Comparison of ENCODE assay signal across 24 mouse cellular contexts in genomic region chr17:48278381-48278780, GRCm38 (mm10). TPM values are rescaled to one million over a fixed set of nuclear protein-coding genes. Genes with fewer than 3 reads are reported as not detected.
DNase-seq lines count a peak whose midpoint lies in the region; ATAC-seq and TF ChIP-seq lines count a peak whose summit lies in the region.
"Had no signal": no experiment of that assay in that cellular context is flagged by ENCODE, and none has a peak within 500 bp of the region (broad histone marks: within the 10 kb centered on the region; RNA-seq: fewer than 3 reads in every experiment).

No protein-coding gene starts in this region.

- H3K36me3 ChIP-seq in liver, postnatal 0 days (replicated peaks; ENCODE audit: insufficient read depth, low read length): no peaks in the 10 kb centered on the region
- H3K36me3 ChIP-seq in liver, embryonic 12.5 days: no peaks in the 10 kb centered on the region
- peaks cover 0 to 27% of the 10 kb centered on the region in 2 experiments; a peak in 2 of 4 replicates for H3K36me3 ChIP-seq in MEL (ENCODE audit: control insufficient read depth in 1 of 2, insufficient read depth in 2 of 2, low read length in 2 of 2)
- H3K36me3 ChIP-seq: embryonic facial prominence, embryonic 13.5 days; forebrain, embryonic 12.5 days; heart, embryonic 10.5 days; hindbrain, embryonic 13.5 days had no signal

- TF ChIP-seq CTCF in liver, postnatal 0 days (IDR thresholded peaks at IDR 0.05; ENCODE audit: low read depth): no peak
- TF ChIP-seq CTCF in MEL (IDR thresholded peaks at IDR 0.05 in 2 of 3, conservative IDR thresholded peaks at IDR 0.05 in 1 of 3; ENCODE audit: control insufficient read depth in 1 of 3, insufficient read depth in 1 of 3, low read depth in 2 of 3, low read length in 3 of 3, poor library complexity in 1 of 3, severe bottlenecking in 1 of 3): no peak

- ATAC-seq in liver, postnatal 0 days: no peak
- no peak for ATAC-seq in liver, embryonic 12.5 days
- no peak for ATAC-seq in activated CD4-positive, CD25-positive, alpha-beta regulatory T cell, adult 4 months
- ATAC-seq: forebrain, embryonic 16.5 days; hindbrain, postnatal 0 days; Patski had no signal

- no peaks in the 10 kb centered on the region for H3K27me3 ChIP-seq in liver, postnatal 0 days (ENCODE audit: insufficient read depth, low read length)
- no peaks in the 10 kb centered on the region for H3K27me3 ChIP-seq in liver, embryonic 12.5 days (replicated peaks)
- no peaks in the 10 kb centered on the region for H3K27me3 ChIP-seq in MEL (ENCODE audit: control insufficient read depth in 1 of 2, insufficient read depth in 2 of 2, low read length in 2 of 2)
- H3K27me3 ChIP-seq: embryonic facial prominence, embryonic 13.5 days; forebrain, embryonic 12.5 days; hindbrain, embryonic 13.5 days had no signal

- no peak overlapping the region for H3K9ac ChIP-seq in liver, postnatal 0 days (replicated peaks)
- H3K9ac ChIP-seq in liver, embryonic 12.5 days: no peak overlapping the region
- H3K9ac ChIP-seq in MEL (ENCODE audit: control insufficient read depth, low read depth, low read length, poor library complexity, severe bottlenecking): no peak overlapping the region
- H3K9ac ChIP-seq: embryonic facial prominence, embryonic 13.5 days; forebrain, embryonic 12.5 days; hindbrain, embryonic 13.5 days had no signal

- H3K4me2 ChIP-seq in liver, postnatal 0 days (ENCODE audit: low read depth, low read length): no peak overlapping the region
- H3K4me2 ChIP-seq in liver, embryonic 12.5 days: no peak overlapping the region
- H3K4me2 ChIP-seq: embryonic facial prominence, embryonic 13.5 days; forebrain, embryonic 12.5 days; hindbrain, embryonic 13.5 days had no signal

- H3K9me3 ChIP-seq in liver, postnatal 0 days (ENCODE audit: low read length): no peaks in the 10 kb centered on the region
- H3K9me3 ChIP-seq in liver, embryonic 12.5 days (replicated peaks): no peaks in the 10 kb centered on the region
- no peaks in the 10 kb centered on the region for H3K9me3 ChIP-seq in MEL (replicated peaks; ENCODE audit: insufficient read depth, low read length)
- H3K9me3 ChIP-seq: embryonic facial prominence, embryonic 13.5 days; forebrain, embryonic 12.5 days; heart, embryonic 10.5 days; hindbrain, embryonic 13.5 days had no signal

- no peak for TF ChIP-seq POLR2A in MEL (IDR thresholded peaks at IDR 0.05; ENCODE audit: control insufficient read depth in 1 of 2, insufficient read depth in 1 of 2, low read depth in 1 of 2, low read length in 2 of 2, poor library complexity in 1 of 2)

- no peaks in the 10 kb centered on the region for H3K79me2 ChIP-seq in MEL (ENCODE audit: control insufficient read depth, insufficient read depth, low read length, poor library complexity)

- H3K4me1 ChIP-seq in liver, postnatal 0 days (ENCODE audit: insufficient read depth): peaks cover 23% of the 10 kb centered on the region
- H3K4me1 ChIP-seq in liver, embryonic 12.5 days: peaks cover 80% of the 10 kb centered on the region
- H3K4me1 ChIP-seq in MEL (ENCODE audit: control insufficient read depth in 1 of 2, insufficient read depth in 2 of 2, low read length in 2 of 2): peaks cover 23 to 37% of the 10 kb centered on the region in 2 experiments

- no peak for TF ChIP-seq EP300 in liver, postnatal 0 days (IDR thresholded peaks at IDR 0.05; ENCODE audit: low read depth)
- no peak for TF ChIP-seq EP300 in MEL (IDR thresholded peaks at IDR 0.05; ENCODE audit: low read depth in 1 of 2, low read length in 2 of 2)

- DNase-seq in liver, postnatal 0 days: no peak
- peak; percentile 58 for DNase-seq in MEL (ENCODE audit: low read depth, low spot score)
- DNase-seq in brain, adult 2 months (ENCODE audit: low read depth, low spot score): peak; percentile 49
- DNase-seq in telencephalon, adult 2 months (ENCODE audit: low read depth, low spot score): peak; percentile 29
- no peak for DNase-seq in lung, postnatal 10 days
- DNase-seq: adrenal gland, adult 8-10 months; cerebellum, adult 18-20 months; cerebellum, adult 9-11 months; cerebellum, postnatal 36 days; heart, adult 18-20 months; heart, postnatal 14 days had no signal

- H3K4me3 ChIP-seq in liver, postnatal 0 days (ENCODE audit: low read depth, low read length): no peak overlapping the region
- no peak overlapping the region for H3K4me3 ChIP-seq in liver, embryonic 12.5 days
- peak overlapping the region in 1 of 2 experiments; percentile 41; a peak in 1 of 4 replicates for H3K4me3 ChIP-seq in MEL (ENCODE audit: control insufficient read depth in 1 of 2, insufficient read depth in 1 of 2, low read depth in 2 of 2, low read length in 2 of 2)
- H3K4me3 ChIP-seq: embryonic facial prominence, embryonic 13.5 days; forebrain, embryonic 12.5 days; heart, embryonic 10.5 days; hindbrain, embryonic 13.5 days had no signal

- no peak for TF ChIP-seq RAD21 in MEL (IDR thresholded peaks at IDR 0.05; ENCODE audit: low read depth, low read length)

- 0 out of 2 replicates have a peak overlapping the region, but pooled peaks have one; percentile 34 for H3K27ac ChIP-seq in liver, postnatal 0 days (ENCODE audit: low read depth)
- no peak overlapping the region for H3K27ac ChIP-seq in liver, embryonic 12.5 days
- peak overlapping the region; percentile 62 for H3K27ac ChIP-seq in MEL (ENCODE audit: control insufficient read depth, low read depth, low read length)
- H3K27ac ChIP-seq: embryonic facial prominence, embryonic 13.5 days; forebrain, embryonic 12.5 days; heart, embryonic 10.5 days; hindbrain, embryonic 13.5 days; hindbrain, postnatal 0 days had no signal

TF ChIP-seq in MEL, 35 proteins besides CTCF, POLR2A, EP300 and RAD21:
- TF ChIP-seq UBTF (IDR thresholded peaks at IDR 0.05; ENCODE audit: borderline replicate concordance, insufficient read depth, low read depth, low read length) (no peak), ETS1 (IDR thresholded peaks at IDR 0.05; ENCODE audit: low read depth, low read length) (peak; percentile 87)

RNA-seq across cellular contexts. Expression of gene Treml4, which starts 14.3 kb away (rescaled TPM):
- 7.9 and 9.2 TPM in 2 replicates for polyA plus RNA-seq in liver, postnatal 0 days (2015; fragmentation: Nextera tagmentation; extraction: Ambion mirVana)
- polyA plus RNA-seq in liver, embryonic 12.5 days (2016; fragmentation: Nextera tagmentation; extraction: Ambion mirVana): 2.8 and 3.7 TPM in 2 replicates
- total RNA-seq in MEL (2012; rRNA removed): 0.35 and 0.56 TPM in 2 replicates
- 1 to 10 TPM in 1 of 2 experiments, not detected in 1; 1.4 TPM for polyA plus RNA-seq in MEL (2012; ENCODE audit: insufficient read depth in 1 of 2, insufficient read length in 2 of 2, low read depth in 1 of 2, low replicate concordance in 2 of 2, missing spikeins in 1 of 2)
- under 1 TPM in 1 of 2 experiments, not detected in 1; 0.37 TPM for polyA plus RNA-seq in activated CD4-positive, CD25-positive, alpha-beta regulatory T cell, adult 4 months (2017; shearing (Covaris generic))
- total RNA-seq: gastrocnemius, adult 8-10 months; hematopoietic stem cell, adult 5-6 weeks; hindbrain, postnatal 0 days had no signal
- polyA plus RNA-seq: C2C12; forebrain, embryonic 16.5 days; hindbrain, embryonic 13.5 days; Patski had no signal

RNA-seq across cellular contexts. Expression of gene Treml2, which starts 20.9 kb away (rescaled TPM):
- polyA plus RNA-seq in liver, postnatal 0 days (2015; fragmentation: Nextera tagmentation; extraction: Ambion mirVana): 2.0 and 2.7 TPM in 2 replicates
- polyA plus RNA-seq in liver, embryonic 12.5 days (2016; fragmentation: Nextera tagmentation; extraction: Ambion mirVana): 6.3 and 7.5 TPM in 2 replicates
- total RNA-seq in MEL (2012; rRNA removed): 21.5 and 27.7 TPM in 2 replicates
- 10 to 100 TPM in 1 of 2 experiments, not detected in 1; 52.7 TPM for polyA plus RNA-seq in MEL (2012; ENCODE audit: insufficient read depth in 1 of 2, insufficient read length in 2 of 2, low read depth in 1 of 2, low replicate concordance in 2 of 2, missing spikeins in 1 of 2)
- polyA plus RNA-seq in activated CD4-positive, CD25-positive, alpha-beta regulatory T cell, adult 4 months (2017; shearing (Covaris generic)): 10 to 100 TPM; 16.1 to 17.1 TPM
- polyA plus RNA-seq: C2C12; forebrain, embryonic 16.5 days; Patski had no signal

RNA-seq across cellular contexts. Expression of gene Trem3, which starts 30.8 kb away (rescaled TPM):
- polyA plus RNA-seq in liver, postnatal 0 days (2015; fragmentation: Nextera tagmentation; extraction: Ambion mirVana): 12.2 and 14.3 TPM in 2 replicates
- 0.77 and 1.3 TPM in 2 replicates for polyA plus RNA-seq in liver, embryonic 12.5 days (2016; fragmentation: Nextera tagmentation; extraction: Ambion mirVana)
- total RNA-seq in MEL (2012; rRNA removed): not detected in 2 replicates
- polyA plus RNA-seq in MEL (2012; ENCODE audit: insufficient read depth in 1 of 2, insufficient read length in 2 of 2, low read depth in 1 of 2, low replicate concordance in 2 of 2, missing spikeins in 1 of 2): not detected
- polyA plus RNA-seq in activated CD4-positive, CD25-positive, alpha-beta regulatory T cell, adult 4 months (2017; shearing (Covaris generic)): not detected
- total RNA-seq: gastrocnemius, adult 8-10 months; heart, adult 18-20 months; heart, postnatal 14 days; hindbrain, postnatal 0 days had no signal
- polyA plus RNA-seq: C2C12; embryonic facial prominence, embryonic 13.5 days; forebrain, embryonic 12.5 days; forebrain, embryonic 16.5 days; heart, embryonic 10.5 days; heart, embryonic 14.5 days; hindbrain, embryonic 13.5 days; hindbrain, postnatal 0 days had no signal

RNA-seq across cellular contexts. Expression of gene B430306N03Rik, which starts 37.6 kb away (rescaled TPM):
- polyA plus RNA-seq in liver, postnatal 0 days (2015; fragmentation: Nextera tagmentation; extraction: Ambion mirVana): 4.7 and 5.1 TPM in 2 replicates
- 1.4 and 2.0 TPM in 2 replicates for polyA plus RNA-seq in liver, embryonic 12.5 days (2016; fragmentation: Nextera tagmentation; extraction: Ambion mirVana)
- total RNA-seq in MEL (2012; rRNA removed): 0.13 and 0.19 TPM in 2 replicates
- polyA plus RNA-seq in MEL (2012; ENCODE audit: insufficient read depth in 1 of 2, insufficient read length in 2 of 2, low read depth in 1 of 2, low replicate concordance in 2 of 2, missing spikeins in 1 of 2): under 1 TPM in 1 of 2 experiments, not detected in 1; 0.68 TPM
- polyA plus RNA-seq in activated CD4-positive, CD25-positive, alpha-beta regulatory T cell, adult 4 months (2017; shearing (Covaris generic)): 1 to 10 TPM in 1 of 2 experiments, under 1 TPM in 1; 0.60 to 1.2 TPM
- total RNA-seq: gastrocnemius, adult 8-10 months had no signal
- polyA plus RNA-seq: C2C12; embryonic facial prominence, embryonic 13.5 days; forebrain, embryonic 12.5 days; forebrain, embryonic 16.5 days; hindbrain, postnatal 0 days had no signal

RNA-seq across cellular contexts. Expression of gene Trem1, which starts 45.8 kb away (rescaled TPM):
- polyA plus RNA-seq in liver, postnatal 0 days (2015; fragmentation: Nextera tagmentation; extraction: Ambion mirVana): 1.6 and 2.1 TPM in 2 replicates
- polyA plus RNA-seq in liver, embryonic 12.5 days (2016; fragmentation: Nextera tagmentation; extraction: Ambion mirVana): 0.42 and 0.56 TPM in 2 replicates
- total RNA-seq in MEL (2012; rRNA removed): not detected in 2 replicates
- under 1 TPM in 1 of 2 experiments, not detected in 1; 0.06 TPM for polyA plus RNA-seq in MEL (2012; ENCODE audit: insufficient read depth in 1 of 2, insufficient read length in 2 of 2, low read depth in 1 of 2, low replicate concordance in 2 of 2, missing spikeins in 1 of 2)
- polyA plus RNA-seq in activated CD4-positive, CD25-positive, alpha-beta regulatory T cell, adult 4 months (2017; shearing (Covaris generic)): not detected
- total RNA-seq: gastrocnemius, adult 8-10 months; hindbrain, postnatal 0 days had no signal
- polyA plus RNA-seq: C2C12; forebrain, embryonic 12.5 days; forebrain, embryonic 16.5 days; hindbrain, embryonic 13.5 days; Patski had no signal

Comparison
In these comparisons a context has a peak if more than half of its experiments do, and no peak if none do; other contexts are left out.
1. DNase-seq: peak in MEL (single experiment), brain, adult 2 months (single experiment) and telencephalon, adult 2 months (single experiment); none in liver, postnatal 0 days (single experiment) and lung, postnatal 10 days (single experiment).